Mouse (Mus musculus) testis, adult 2 months (tissue): ENCODE measurements around the gene Fbxo17.

Experiments
- CTCF ChIP-seq: fragments of 200-500 bp; IDR thresholded peaks from 2 replicates; pipeline ENCODE4 v1.5.1; 2012; ENCODE audit warnings: low read depth, mild to moderate bottlenecking, inconsistent platforms, low read length, moderate library complexity; ENCODE audit not compliant: control insufficient read depth, insufficient read depth, insufficient replicate concordance
- POLR2A ChIP-seq: fragments of 200-500 bp; IDR thresholded peaks from 2 replicates; pipeline ENCODE4 v1.6.1; 2012; ENCODE audit warnings: low read depth, mild to moderate bottlenecking, inconsistent platforms, low read length, moderate library complexity; ENCODE audit not compliant: control insufficient read depth

DNA sequence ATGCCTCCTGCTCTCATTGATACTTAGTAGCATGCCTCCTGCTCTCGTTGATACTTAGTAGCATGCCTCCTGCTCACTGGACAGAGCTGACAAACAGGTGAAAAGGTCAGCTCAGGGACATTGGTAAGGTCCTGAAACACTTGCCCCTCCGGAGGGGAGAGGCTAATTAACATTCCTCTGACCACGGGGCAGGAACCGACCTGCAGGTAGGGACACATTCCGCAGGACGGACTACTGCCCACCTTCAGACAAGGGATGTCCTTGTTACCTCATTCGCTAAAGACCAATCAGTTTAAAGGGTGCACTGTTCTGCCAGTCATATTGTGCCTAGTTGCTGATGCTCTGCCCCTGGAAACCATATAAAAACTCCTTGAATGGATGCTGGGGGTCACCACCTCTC, 25.5 kb upstream of the Fbxo17 start:
- TF ChIP-seq CTCF, result no peak
- TF ChIP-seq POLR2A, result no peak
